Mouse (Mus musculus) olfactory bulb, adult 2 months (tissue): Measurements from ENCODE around the gene Mau2.
"Not testable (repeated sequence)": the region's sequence is repeated elsewhere in the genome, so short reads cannot be mapped to it uniquely, and the experiment has no call there.

ENCODE experiments used
- CTCF ChIP-seq: fragments of 200-500 bp; IDR thresholded peaks from 2 replicates; pipeline ENCODE4 v1.5.1; 2012; ENCODE audit warnings: low read depth, mild to moderate bottlenecking, low read length, moderate library complexity; ENCODE audit not compliant: insufficient read depth
- POLR2A ChIP-seq: fragments of 200-500 bp; IDR thresholded peaks from 2 replicates; pipeline ENCODE4 v1.6.1; 2012; ENCODE audit warnings: mild to moderate bottlenecking, low read depth, low read length, moderate library complexity; ENCODE audit not compliant: insufficient read depth

DNA sequence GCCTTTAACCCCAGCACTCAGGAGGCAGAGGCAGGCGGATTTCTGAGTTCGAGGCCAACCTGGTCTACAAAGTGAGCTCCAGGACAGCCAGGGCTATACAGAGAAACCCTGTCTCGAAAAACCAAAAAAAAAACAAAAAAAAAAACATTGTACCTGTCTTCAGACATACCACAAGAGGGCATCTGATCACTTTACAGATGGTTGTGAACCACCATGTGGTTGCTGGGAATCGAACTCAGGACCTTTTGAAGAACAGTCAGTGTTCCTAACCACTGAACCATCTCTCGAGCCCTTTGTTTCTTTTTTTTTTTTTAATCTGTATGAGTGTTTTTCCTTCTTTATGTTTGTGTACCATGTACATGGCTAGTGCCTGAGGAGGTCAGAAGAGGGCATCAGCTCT lies 7.9 kb upstream of the Mau2 start:
- TF ChIP-seq POLR2A, CTCF: not testable (repeated sequence)
